Mouse (Mus musculus) heart, postnatal 14 days (tissue): ENCODE data around the gene Gm43518. TPM values are rescaled to one million over a fixed set of nuclear protein-coding genes. Genes with fewer than 3 reads are reported as not detected.
A peak's percentile ranks its signal among the peaks of the same experiment; 100 is the strongest.

Experiments
- DNase-seq, 2 experiments: peaks; one replicate each; pipeline ENCODE4 v3.0.0; 2021 to 2022
- intact Hi-C: fragments of 180-260 bp; cut with DNase I; formaldehyde crosslinking; loops from one replicate; pipeline ENCODE4 v1.15.1; 2025
- total RNA-seq, 2 experiments: library from RNA; stranded (reverse); gene quantifications; 2 replicates each; pipeline ENCODE4 v1.2.3; 2021

Gene Gm43518
- total RNA-seq, 2 experiments from 2014 or later = 0.71 to 0.76 TPM

DNA sequence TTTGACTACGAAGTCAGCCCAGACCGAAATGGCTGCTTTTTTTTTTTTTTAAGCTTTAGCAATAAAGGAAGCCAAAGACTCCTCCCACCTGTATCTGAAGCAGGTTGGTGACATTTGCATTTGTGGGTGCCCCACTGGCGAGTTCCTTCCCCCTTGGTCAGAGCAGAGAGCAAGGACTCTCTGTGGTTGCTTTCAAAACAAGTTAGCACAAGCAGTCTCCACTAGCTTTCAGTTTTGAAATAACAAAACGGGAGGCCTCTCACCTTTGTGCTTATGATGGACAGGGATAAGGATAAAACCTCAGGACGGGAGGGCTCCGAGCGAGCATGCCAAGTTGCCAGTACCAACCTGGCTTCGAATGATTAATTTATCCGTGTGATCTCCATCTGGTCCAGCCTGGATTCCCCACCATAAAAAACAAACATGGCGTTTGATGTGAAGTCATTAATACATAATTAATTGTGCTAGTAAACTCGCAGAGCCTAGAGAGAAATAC is 47.4 kb downstream of the Gm43518 start:
- intact Hi-C loops = loop anchor here (2.0 kb wide), 1 partner anchor 18 kb away; no protein-coding TSS in a partner anchor
- no peak for DNase-seq

DNA sequence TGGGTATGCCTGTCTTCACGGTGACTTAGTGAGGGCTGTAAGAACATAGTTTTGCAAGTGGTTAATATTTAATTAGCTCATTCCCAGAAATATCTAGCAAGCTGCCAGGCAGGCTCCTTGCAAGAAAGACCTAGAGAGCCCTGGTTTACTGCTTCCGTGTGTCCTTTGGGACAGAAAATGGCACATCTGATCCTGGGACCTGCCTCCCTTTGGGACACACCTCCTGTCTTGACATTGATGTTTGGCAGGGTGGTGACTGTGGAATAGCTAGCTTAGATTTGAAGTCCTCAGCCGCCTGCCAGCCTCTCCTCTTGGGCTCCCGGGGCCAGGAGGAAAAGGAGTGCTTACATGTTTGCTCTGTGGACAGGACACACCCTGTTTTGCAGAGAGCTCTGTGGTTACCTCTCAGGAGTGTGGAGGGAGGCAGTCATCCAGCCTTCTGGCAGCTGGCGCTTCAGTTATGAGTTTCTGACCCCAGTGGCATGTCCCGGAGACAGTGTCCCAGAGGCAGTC is 48.5 kb downstream of the Gm43518 start:
- intact Hi-C loops = loop anchor here (2.0 kb wide), 1 partner anchor 17 kb away; no protein-coding TSS in a partner anchor
- DNase-seq = peak in 1 of 2 experiments; percentile 9

- intact Hi-C loops = no loop called here
Measured at GRCm38 (mm10) chr5:123977231-123977630, 50.0 kb downstream of the Gm43518 start.

DNA sequence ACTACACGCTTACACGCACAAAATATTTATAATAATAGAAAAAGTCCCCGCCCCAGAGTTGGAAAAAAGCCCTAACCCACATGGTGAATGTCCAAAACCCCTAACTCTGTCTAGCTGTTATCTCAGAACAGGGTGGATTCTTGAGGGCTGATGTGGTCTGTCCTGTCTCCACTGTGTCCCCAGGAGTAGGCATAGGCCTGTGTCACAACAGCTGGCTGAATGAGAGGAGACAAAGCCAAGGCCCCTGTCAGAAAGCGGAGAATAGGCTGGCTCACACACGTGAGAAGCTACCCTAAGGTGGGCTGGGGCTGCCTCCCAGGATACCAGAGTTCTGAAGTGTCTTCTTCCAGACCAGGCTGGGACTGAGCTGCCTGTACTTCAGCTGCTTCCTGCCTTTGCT is 50.9 kb downstream of the Gm43518 start:
- intact Hi-C loops = no loop called here
- DNase-seq = peak in 1 of 2 experiments; percentile 2

More at GRCm38 (mm10) chr5:123977231-123977630, 50.0 kb downstream of the Gm43518 start:
- DNase-seq = no peak

GRCm38 (mm10) chr5:123979221-123979979 is 52.2 kb downstream of the Gm43518 start:
- intact Hi-C loops = no loop called here
- DNase-seq = no peak

GRCm38 (mm10) chr5:123979980-123980369 is 52.8 kb downstream of the Gm43518 start:
- intact Hi-C loops = no loop called here
- peak in 1 of 2 experiments; percentile 2 for DNase-seq

GRCm38 (mm10) chr5:123980521-123981249 is 53.5 kb downstream of the Gm43518 start:
- no peak for DNase-seq
- intact Hi-C loops = no loop called here

GRCm38 (mm10) chr5:123981250-123981554 is 54.0 kb downstream of the Gm43518 start:
- intact Hi-C loops = no loop called here

GRCm38 (mm10) chr5:123982838-123983237 is 55.6 kb downstream of the Gm43518 start:
- no peak for DNase-seq
- intact Hi-C loops = no loop called here

More at GRCm38 (mm10) chr5:123981250-123981554, 54.0 kb downstream of the Gm43518 start:
- DNase-seq = peak in 1 of 2 experiments; percentile 35

DNA sequence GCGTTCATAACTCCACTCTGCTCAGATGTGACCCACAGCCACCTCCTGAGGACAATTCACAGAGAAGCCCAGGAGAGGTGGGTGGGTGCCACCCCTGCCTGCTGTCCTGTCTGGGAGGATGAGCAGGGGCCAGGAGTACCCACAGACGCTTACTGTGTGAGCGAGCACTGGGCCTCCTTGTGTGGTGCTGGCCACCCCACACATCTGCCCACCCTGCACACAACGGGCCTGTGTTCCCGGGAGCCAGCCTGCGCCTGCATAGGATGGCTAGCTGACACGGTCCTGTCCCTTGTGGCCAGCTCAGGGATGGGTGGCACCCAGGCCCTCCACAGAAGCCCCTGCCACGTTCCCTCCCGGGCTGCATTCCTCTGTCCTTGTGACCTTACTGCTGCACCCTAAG is 58.2 kb downstream of the Gm43518 start:
- intact Hi-C loops = no loop called here
- no peak for DNase-seq

DNA sequence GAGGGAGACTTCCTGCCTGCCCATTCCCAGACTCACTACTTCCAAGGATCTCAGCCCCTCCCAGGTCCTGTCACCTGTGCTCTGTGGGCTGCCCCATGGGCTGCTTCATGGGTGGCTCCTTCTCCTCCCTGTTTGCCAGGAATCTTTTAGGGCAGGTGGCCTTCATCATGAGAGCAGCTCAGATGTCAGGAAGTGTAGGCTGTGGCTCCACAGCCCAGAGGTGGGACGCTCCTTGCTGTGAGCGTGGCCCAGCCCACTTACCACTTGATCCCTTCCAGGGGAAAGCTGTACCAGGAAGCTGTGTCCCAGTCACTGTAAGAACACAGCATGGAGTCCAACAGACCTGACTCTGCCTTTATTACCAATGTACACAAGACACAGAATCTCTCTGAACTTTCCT is 59.7 kb downstream of the Gm43518 start:
- intact Hi-C loops = no loop called here
- no peak for DNase-seq

GRCm38 (mm10) chr5:123987511-123987910 is 60.3 kb downstream of the Gm43518 start:
- no peak for DNase-seq
- intact Hi-C loops = no loop called here

Other genes starting within 250 kb of the Gm43518 start
- 100 to 1,000 TPM; 118 to 125 TPM for gene Clip1, start 242.8 kb upstream of the Gm43518 start, total RNA-seq
- gene Zcchc8, start 206.3 kb upstream of the Gm43518 start, total RNA-seq = 10 to 100 TPM; 30.9 to 35.7 TPM
- 10 to 100 TPM; 48.9 to 50.9 TPM for gene Rsrc2, start 178.0 kb upstream of the Gm43518 start, total RNA-seq
- gene Kntc1, start 177.7 kb upstream of the Gm43518 start, total RNA-seq = 1 to 10 TPM; 3.4 to 4.9 TPM
- gene Hcar2, start 61.9 kb upstream of the Gm43518 start, total RNA-seq = under 1 TPM; 0.17 to 0.19 TPM
- under 1 TPM; 0.54 to 0.79 TPM for gene Hcar1, start 47.4 kb upstream of the Gm43518 start, total RNA-seq
- gene Denr, start 20.2 kb upstream of the Gm43518 start, total RNA-seq = 10 to 100 TPM; 40.8 to 47.0 TPM
- gene Ccdc62, start 3.3 kb downstream of the Gm43518 start, total RNA-seq = 1 to 10 TPM; 1.7 to 2.2 TPM
- 10 to 100 TPM; 23.2 to 25.0 TPM for gene Hip1r, start 46.2 kb downstream of the Gm43518 start, total RNA-seq
- gene Vps37b, start 104.9 kb downstream of the Gm43518 start, total RNA-seq = 10 to 100 TPM; 22.2 to 22.7 TPM
- 1 to 10 TPM; 7.8 to 9.9 TPM for gene Abcb9, start 168.4 kb downstream of the Gm43518 start, total RNA-seq
- 10 to 100 TPM; 13.0 to 13.3 TPM for gene Ogfod2, start 184.9 kb downstream of the Gm43518 start, total RNA-seq
- gene Arl6ip4, start 188.7 kb downstream of the Gm43518 start, total RNA-seq = 10 to 100 TPM; 42.1 to 49.0 TPM